Mouse (Mus musculus) G1E-ER4 (cell line): Measurements from ENCODE around the gene Zfp579. TPM values are rescaled to one million over a fixed set of nuclear protein-coding genes. Genes with fewer than 3 reads are reported as not detected.

Source experiments
- GATA1 ChIP-seq: IDR thresholded peaks from one replicate; pipeline ENCODE4 v1.8.0; 2012; ENCODE audit warnings: low read length, inconsistent platforms
- polyA plus RNA-seq: library from polyadenylated mRNA; stranded (reverse); fragments of >175 nt; gene quantifications from 2 replicates; pipeline ENCODE4 v1.2.3, GENCODE M21; 2012

The Zfp579 gene
- polyA plus RNA-seq, 1 experiment: 0.05 TPM

DNA sequence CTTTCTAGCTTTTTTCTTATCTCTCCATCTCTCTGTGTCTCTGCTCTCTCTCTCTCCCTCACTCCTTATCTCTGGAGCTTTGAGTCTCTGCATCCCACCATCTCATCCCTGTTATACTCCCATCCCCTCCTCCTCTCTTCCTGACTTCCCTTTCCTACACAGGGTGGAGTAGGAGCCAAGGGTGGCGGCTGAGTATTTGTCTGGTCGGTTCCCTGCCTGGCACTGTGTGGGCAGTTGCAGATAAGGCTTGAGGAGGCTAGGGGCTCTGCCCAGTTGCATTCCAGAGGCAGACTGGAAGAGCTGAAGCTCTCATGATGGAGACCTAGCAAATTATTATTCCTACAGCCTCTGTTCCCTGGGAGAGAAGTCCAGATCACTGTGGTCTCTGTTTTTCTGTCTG lies 7.7 kb downstream of the Zfp579 start:
- TF ChIP-seq GATA1: no peak

DNA sequence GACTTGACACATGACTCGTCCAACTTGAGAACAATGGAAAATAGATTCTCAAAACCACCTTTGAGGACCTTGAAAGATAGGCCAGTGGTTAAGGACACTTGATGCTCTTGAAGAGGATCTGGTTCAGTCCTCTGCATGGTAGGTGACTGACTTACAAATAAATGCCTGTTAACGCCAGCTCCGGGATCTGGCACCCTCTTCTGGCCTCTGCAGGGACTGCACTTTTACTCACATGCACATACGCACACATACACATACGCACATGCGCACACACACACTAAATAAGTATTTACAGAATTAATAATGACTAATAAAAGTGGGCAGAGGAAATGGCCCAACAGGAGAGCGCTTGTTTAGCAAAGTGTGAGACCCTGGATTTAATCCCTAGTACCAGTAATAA lies 19.1 kb downstream of the Zfp579 start:
- no peak for TF ChIP-seq GATA1

DNA sequence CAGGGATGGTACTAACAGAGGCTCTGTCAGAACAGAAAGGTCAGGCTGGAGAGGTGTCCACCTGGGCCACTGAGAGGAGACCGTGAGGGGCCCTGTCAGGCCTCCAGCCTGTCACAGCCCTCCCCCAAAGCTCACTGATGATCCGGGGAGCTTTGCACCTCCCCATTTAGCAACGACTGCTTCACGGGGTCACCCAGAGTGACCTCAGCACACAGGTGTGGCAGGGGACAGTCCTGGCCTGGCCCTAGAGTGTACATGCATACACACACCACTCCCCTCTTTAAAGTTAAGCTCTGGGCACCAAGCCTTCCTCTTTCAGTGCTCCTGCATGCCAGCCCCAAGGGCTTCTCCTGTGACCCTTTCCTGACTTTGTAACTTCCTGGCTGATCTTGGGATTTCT lies 20.5 kb downstream of the Zfp579 start:
- no peak for TF ChIP-seq GATA1

DNA sequence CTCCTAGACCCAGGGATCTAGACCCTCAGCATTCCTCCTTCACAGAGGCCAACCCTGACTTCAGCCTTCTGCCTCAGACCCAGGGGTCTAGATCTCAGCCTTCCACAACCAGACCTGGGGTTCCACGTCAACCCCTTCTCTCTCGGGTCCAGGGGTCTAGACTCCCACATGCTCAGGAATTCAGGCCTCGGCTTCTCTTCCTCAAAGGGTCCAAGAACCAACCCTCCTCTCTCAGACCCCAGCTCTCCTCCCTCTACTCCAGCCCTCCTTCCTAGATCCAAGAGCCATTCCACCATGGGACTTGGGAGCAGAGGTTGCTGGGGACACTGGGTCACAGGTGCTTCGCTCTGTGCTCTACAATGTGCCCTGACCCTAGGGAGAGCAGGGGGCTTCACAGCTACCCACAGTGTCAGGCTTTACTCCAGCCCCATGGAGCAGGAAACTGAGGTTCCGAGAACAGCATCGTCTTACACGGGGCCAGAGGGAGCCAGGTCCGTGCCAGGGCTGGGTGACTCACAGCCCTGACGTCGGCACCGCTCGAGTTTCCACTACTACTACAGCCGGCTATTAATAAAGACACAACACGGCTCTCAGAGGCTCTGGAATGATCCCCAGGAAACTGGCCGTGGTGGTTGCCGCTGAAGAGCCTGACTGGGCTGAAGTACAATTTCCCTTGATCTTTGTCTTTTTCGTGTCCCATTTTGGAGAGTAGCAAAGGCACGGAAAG lies 23.5 kb downstream of the Zfp579 start:
- no peak for TF ChIP-seq GATA1

DNA sequence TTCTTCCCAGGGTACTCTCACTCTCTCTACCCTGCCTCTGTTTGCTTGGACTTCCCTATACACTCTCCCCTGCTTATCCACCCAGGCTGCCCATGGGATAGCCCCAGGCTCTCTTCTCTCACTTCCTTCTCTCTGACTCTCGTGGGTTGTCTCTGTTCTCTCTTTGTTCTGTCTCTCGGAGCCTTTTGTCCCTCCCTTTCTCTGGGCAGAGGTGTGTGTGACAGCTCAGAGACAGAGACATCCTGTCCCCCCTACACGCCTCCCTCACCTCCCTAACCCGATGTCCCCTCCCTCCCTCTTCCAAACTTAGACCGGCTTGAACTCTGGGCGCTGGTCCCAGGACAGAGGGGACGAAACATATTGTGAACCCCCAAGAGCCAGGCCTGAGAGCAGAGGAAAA lies 24.2 kb downstream of the Zfp579 start:
- no peak for TF ChIP-seq GATA1

DNA sequence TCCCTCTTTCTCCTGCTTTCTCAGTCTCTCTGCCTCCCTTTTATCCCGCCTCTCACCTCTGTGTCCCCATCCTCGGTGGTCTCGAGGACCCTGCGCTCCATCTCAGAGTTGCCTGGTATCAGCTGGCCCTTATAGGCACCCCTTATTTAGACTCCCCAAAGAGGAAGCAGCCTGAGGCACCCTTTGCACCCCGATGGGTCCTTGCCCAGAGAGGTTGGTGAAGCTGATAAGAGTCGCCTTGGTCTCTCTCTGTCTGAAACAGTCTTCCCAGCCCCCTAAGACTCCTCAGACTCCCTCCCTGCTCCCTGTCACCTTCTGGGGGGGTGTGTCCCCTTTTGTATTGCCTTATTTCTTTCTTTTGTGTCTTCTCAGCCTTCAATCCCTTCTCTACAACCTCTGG lies 24.9 kb downstream of the Zfp579 start, which contains the start of gene Sbk3:
Gene Sbk3 (minus strand): TSS at position 101 of the 400 bp plus-strand sequence.
- no peak for TF ChIP-seq GATA1

DNA sequence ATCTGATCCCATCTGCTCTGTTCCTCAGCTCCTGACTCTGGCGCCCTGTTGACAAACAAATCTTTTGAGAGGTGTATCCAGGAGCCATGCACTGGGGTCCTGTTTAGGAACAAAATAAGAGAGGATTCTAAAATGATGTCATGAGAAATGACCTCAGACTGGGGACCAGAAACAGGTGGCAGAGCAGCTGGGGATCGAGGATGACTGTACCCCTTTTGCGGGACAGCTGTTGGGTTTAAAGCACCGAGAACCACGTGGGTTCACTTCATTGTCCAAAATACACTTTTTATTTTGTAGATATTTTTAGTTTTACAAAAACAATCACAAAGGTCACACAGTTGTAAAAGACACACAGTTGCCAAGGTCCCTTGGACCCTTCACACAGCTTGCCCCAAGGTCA lies 31.0 kb downstream of the Zfp579 start:
- TF ChIP-seq GATA1: no peak

DNA sequence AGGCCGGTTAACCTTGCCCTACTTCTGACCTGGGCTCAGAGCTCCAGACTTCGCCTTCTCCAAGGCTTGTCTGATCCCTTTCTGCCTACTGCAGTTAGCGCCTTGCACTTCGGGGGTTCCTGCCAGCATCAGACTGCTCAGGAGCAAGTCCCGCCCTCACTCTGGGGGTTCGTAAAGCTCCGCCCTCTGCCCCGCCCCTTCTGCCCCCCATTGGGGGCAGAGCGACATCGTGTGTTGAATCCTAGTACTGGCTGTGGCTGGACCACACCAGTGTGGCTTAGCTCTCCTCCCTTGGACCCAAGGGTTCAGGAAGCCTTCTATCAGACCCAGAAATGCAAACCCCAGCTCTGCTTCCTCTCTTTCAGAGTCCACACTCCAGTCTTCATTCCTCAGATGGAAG lies 31.7 kb downstream of the Zfp579 start, which contains the start of gene Sbk2:
Gene Sbk2 (minus strand): TSS at position 135 of the 400 bp plus-strand sequence.
- TF ChIP-seq GATA1: no peak

DNA sequence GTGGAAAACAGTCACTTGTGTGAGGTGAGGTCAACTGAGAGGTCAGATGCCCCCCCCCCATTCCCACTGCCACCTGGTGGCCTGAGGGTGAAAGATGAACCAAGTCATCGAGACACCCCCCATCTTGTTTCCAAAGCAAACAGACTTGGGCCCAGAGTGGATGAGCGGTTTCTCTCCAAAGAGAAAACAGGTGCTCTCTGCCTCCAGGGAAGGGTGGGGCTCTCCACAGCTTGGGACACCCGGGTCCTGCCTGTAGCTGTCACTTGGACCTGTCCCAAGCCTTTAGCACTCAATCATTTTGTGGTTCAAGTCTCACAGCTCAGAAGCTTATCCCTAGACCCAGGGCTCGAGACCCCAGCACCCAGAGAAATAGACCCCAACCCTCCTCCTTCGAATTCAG lies 32.4 kb downstream of the Zfp579 start:
- no peak for TF ChIP-seq GATA1

DNA sequence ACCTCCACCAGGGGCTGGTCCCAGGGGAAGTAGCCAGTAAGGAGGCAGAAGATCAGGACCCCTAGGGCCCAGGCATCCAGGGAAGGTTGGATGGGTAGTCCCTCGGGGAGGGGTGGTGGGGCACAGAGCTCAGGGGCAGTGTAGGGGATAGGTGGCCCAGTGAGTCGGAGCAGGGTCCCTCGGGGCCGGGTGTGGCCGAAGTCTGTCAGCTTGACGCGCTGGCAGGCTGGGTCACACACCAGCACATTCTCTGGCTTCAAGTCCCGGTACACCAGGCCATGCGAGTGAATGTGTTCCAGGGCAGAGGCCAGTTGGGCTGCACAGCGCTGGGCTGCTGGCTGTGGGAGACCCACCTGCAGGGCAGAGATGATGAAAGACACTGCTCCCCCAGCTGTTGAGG lies 38.6 kb downstream of the Zfp579 start:
- TF ChIP-seq GATA1: no peak

DNA sequence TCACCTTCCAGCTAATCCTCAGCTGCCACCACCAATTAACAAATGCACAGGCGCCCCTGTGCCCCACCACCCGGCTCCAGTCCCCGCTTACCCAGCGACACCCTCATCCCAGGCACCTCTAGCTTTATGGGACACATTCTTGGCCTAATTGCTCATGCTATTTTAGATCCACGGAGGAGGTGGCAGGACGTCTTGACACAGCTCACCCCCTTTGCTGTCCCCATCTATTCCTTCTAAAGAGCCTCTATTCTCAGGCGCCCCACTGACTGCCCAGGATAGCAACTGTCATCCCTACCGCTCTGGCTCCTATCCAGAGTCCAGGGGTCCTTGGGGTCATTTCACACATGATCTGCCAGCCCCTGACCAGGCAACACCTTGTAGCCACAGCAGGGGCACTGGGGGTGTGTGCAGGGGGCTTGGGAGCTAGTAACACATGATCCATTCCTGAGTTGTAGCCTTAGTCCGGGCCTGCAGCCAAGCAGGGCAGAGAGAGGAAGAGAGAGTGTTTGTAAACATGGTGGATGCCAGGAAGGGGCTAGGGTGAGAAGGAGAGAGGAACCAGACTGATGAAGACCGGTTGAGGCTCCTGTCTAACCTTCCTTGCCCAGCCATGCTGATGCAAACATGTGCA lies 42.0 kb downstream of the Zfp579 start:
- TF ChIP-seq GATA1: no peak

DNA sequence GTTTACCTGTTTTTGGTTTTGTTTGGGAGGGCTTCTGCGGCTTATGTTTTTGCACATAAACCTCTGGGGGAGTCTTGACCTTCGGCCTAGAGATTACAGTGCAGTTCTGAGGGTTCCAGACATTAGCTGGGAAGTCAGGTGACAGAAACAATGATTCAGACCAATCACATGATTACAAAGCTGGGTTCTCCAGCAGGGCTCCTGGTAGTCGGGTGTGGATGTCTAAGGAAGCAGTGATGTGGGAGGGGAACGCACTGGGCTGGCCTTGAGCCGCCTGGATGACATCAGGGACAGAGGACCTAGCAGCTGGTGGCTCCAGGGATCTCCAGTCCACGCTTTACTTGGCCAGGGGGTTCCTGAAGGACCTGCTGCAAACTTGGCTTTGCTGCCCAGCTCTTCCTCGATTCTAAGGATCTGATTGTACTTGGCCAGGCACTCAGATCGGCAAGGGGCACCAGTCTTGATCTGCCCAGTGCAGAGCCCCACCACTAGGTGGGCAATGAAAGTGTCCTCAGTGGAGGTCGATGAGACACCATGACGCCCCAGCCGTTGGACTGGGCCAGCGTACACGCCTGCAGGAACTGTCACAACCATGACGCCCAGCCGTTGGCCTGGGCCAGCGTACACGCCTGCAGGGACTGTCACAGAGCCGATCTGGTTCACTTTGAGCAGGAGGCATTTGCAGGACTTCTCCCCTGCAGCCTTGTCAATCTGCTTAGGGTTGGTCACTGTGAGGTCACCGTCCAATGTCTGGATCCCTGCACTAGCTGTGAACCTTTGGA lies 45.2 kb downstream of the Zfp579 start:
- no peak for TF ChIP-seq GATA1

DNA sequence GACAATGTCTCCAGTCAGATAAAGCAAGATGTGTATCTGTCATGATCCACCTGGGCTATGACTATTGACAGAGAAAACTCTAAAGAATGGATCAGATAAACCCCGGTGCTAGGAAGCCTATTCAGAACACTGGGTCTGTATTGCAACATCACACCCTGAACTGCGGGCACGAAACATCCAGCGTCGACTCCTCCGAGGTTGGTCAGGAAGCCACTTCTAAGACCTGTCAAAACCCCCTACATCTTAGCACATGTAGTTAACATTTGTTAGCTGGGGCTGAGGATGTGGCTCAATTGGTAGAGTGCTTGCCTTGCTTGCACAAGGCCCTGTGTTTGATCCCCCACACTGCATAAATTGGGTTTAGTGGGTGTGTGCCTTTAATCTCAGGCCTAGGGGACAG lies 47.6 kb downstream of the Zfp579 start:
- no peak for TF ChIP-seq GATA1

DNA sequence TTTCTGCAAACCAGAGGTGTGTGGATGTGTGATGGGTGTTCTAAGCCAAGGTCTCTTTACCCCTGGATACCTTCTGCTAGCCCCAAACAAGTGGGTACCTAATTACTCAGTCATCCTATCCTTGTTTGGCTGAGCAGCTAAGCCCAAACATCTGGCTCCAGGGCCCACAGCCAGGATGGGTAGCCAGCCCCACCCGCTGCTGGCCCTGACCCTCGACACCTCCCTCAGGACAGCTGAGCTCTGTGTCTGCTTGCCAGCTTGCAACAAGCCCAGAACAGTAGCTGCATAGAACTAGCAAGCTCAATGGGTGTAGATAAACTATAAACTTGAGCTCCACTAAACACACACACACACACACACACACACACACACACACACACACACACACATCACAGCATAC lies 48.1 kb downstream of the Zfp579 start:
- TF ChIP-seq GATA1: no peak

DNA sequence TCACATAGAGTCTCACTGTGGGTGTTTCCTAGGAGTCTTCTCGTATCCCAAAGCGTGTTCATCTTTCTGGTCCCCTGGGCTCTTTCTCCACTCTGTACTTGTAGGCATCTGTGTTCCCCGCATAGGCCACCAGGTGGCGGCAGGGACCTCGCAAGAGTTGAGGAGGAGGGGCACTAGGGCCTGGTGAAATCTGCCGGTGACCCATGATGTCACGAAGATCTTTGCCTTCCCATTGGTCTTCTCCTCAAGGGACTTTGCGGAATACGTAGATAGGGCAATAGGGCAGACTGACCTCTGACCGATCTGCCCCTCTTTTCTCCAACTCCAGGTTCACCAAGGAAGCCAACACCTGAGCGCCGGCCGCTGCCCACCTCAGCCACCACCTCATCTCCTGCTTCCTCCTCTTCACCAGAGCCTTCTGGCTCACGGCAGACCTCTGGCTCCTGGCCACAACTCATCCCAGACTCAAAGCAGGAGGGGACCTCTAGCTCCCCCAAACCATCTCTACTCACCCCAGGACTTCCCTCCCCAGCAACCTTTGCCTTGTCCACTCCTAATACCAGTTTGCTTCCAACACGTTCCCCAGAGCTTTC lies 52.6 kb downstream of the Zfp579 start:
- TF ChIP-seq GATA1: no peak

DNA sequence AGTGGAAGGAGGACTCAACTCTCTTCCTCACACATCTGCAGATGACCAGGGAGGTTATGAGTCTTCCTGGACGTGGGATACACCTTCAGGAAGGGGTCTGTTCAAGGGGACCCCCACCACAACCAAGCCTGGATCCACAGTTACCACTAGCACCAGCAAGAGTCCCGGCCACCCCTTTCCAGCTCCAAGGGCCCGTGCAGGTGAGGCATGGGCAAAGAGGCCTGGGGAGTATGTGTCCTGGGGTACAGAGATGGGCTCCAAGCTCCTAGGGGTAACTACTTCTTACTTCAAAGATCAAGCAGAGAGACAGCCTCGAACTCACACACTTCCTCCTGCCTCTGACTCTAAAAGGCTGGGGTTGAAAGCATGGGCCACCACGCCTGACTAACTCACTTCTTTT lies 53.3 kb downstream of the Zfp579 start:
- TF ChIP-seq GATA1: no peak
